9 mouse cellular contexts compared by ENCODE assay signal in the genomic region with DNA sequence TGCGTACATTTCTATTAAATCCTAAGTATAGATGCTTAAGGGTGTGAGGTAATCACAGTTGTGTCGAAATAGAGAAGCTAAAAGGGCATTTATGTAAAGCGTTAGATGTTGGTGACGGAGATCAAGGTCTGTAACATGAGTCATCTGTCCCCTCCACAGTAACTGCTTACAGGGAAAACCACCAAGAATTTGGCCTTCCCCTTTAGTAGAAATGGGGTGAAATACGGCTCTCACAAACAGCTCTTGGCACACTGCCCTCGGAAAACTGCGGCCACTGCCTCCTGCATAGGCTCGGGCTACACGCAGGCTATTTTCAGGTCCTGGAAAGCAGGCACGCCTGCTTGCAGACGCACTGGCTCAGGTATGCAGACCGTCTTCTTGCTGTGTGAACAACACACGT. TPM values are rescaled to one million over a fixed set of nuclear protein-coding genes. Genes with fewer than 3 reads are reported as not detected.
DNase-seq lines count a peak whose midpoint lies in the region; ATAC-seq and TF ChIP-seq lines count a peak whose summit lies in the region.
"Had no signal": no experiment of that assay in that cellular context is flagged by ENCODE, and none has a peak within 500 bp of the region (broad histone marks: within the 10 kb centered on the region; RNA-seq: fewer than 3 reads in every experiment).

No protein-coding gene starts in this region.

- intact Hi-C loops in heart, postnatal 36 days (cut with DNase I): no loop called here

- DNase-seq in 416B (ENCODE audit: low read depth) (peak; percentile 99), MN1 (ENCODE audit: low spot score) (peak; percentile 57)
- DNase-seq in embryonic facial prominence, embryonic 14.5 days (ENCODE audit: low spot score): peak; percentile 87
- peak; percentile 60 to 65 for DNase-seq in heart, postnatal 36 days
- DNase-seq in lung, embryonic 14.5 days: peak; percentile 91
- DNase-seq in urinary bladder, postnatal 36 days (ENCODE audit: low spot score in 2 of 2): peak; percentile 54
- DNase-seq in embryo, embryonic 9.5 days (ENCODE audit: extremely low spot score): no peak
- DNase-seq in yolk sac, embryonic 10.5 days (ENCODE audit: low spot score): no peak

- peak overlapping the region; percentile 22; the same call in 1 of the 2 replicates for H3K27ac ChIP-seq in embryonic facial prominence, embryonic 14.5 days (replicated peaks; ENCODE audit: low read depth, low read length)
- no peak overlapping the region for H3K27ac ChIP-seq in lung, embryonic 14.5 days (ENCODE audit: low read depth)
- H3K27ac ChIP-seq: embryonic facial prominence, embryonic 12.5 days had no signal

- peak; percentile 63 for ATAC-seq in embryonic facial prominence, embryonic 14.5 days (ENCODE audit: low read depth)
- peak; percentile 58; the same call in 1 of the 2 replicates for ATAC-seq in lung, embryonic 14.5 days (ENCODE audit: insufficient read depth)

- 0 out of 2 replicates have a peak overlapping the region, but pooled peaks have one; percentile 5 for H3K9ac ChIP-seq in embryonic facial prominence, embryonic 14.5 days (ENCODE audit: low read depth, low read length)
- H3K9ac ChIP-seq in lung, embryonic 14.5 days: no peak overlapping the region
- H3K9ac ChIP-seq: embryonic facial prominence, embryonic 12.5 days had no signal

- H3K9me3 ChIP-seq in embryonic facial prominence, embryonic 14.5 days (ENCODE audit: control insufficient read depth, low read length): no peaks in the 10 kb centered on the region
- no peaks in the 10 kb centered on the region for H3K9me3 ChIP-seq in lung, embryonic 14.5 days (ENCODE audit: low read depth, low read length)
- H3K9me3 ChIP-seq: embryonic facial prominence, embryonic 12.5 days had no signal

- 26% methylated on average over 13 of the region's 13 CpGs for WGBS in embryonic facial prominence, embryonic 14.5 days
- WGBS in lung, embryonic 14.5 days: 27% methylated on average over 13 of the region's 13 CpGs

- peaks cover 30% of the 10 kb centered on the region for H3K4me1 ChIP-seq in embryonic facial prominence, embryonic 14.5 days (ENCODE audit: control insufficient read depth, insufficient read depth, low read length)
- peaks cover 9% of the 10 kb centered on the region; the same call in 1 of the 2 replicates for H3K4me1 ChIP-seq in lung, embryonic 14.5 days (ENCODE audit: insufficient read depth)

- peak overlapping the region; percentile 40; the same call in 1 of the 2 replicates for H3K4me2 ChIP-seq in embryonic facial prominence, embryonic 14.5 days (ENCODE audit: low read depth, low read length)
- peak overlapping the region; percentile 36 for H3K4me2 ChIP-seq in lung, embryonic 14.5 days
- H3K4me2 ChIP-seq: embryonic facial prominence, embryonic 12.5 days had no signal

- no peak overlapping the region for H3K4me3 ChIP-seq in embryonic facial prominence, embryonic 14.5 days (ENCODE audit: low read depth, low read length)
- H3K4me3 ChIP-seq in lung, embryonic 14.5 days (ENCODE audit: low read depth, low read length): no peak overlapping the region
- H3K4me3 ChIP-seq: embryonic facial prominence, embryonic 12.5 days had no signal

- no peak for TF ChIP-seq CTCF in lung, embryonic 14.5 days (IDR thresholded peaks at IDR 0.05; ENCODE audit: low read depth)

- H3K27me3 ChIP-seq in embryonic facial prominence, embryonic 14.5 days (replicated peaks; ENCODE audit: control insufficient read depth, insufficient read depth, low read length): no peaks in the 10 kb centered on the region
- no peaks in the 10 kb centered on the region for H3K27me3 ChIP-seq in lung, embryonic 14.5 days (ENCODE audit: insufficient read depth, low read length)
- H3K27me3 ChIP-seq: embryonic facial prominence, embryonic 12.5 days had no signal

- H3K36me3 ChIP-seq in embryonic facial prominence, embryonic 14.5 days (ENCODE audit: control insufficient read depth, insufficient read depth, low read length): no peaks in the 10 kb centered on the region
- no peaks in the 10 kb centered on the region for H3K36me3 ChIP-seq in lung, embryonic 14.5 days (ENCODE audit: insufficient read depth)
- H3K36me3 ChIP-seq: embryonic facial prominence, embryonic 12.5 days had no signal

RNA-seq across cellular contexts. Expression of a gene that starts 34.1 kb away (rescaled TPM):
- polyA plus RNA-seq in embryonic facial prominence, embryonic 14.5 days (2014; fragmentation: Nextera tagmentation; extraction: Ambion mirVana): 7.6 and 12.8 TPM in 2 replicates
- total RNA-seq in heart, postnatal 36 days (2021): 100 to 1,000 TPM; 442 to 516 TPM
- 1.0 and 5.2 TPM in 2 replicates for polyA plus RNA-seq in lung, embryonic 14.5 days (2014; fragmentation: Nextera tagmentation; extraction: Ambion mirVana)

RNA-seq across cellular contexts. Expression of a gene that starts 36.8 kb away (rescaled TPM):
- 0.58 and 1.1 TPM in 2 replicates for polyA plus RNA-seq in embryonic facial prominence, embryonic 14.5 days (2014; fragmentation: Nextera tagmentation; extraction: Ambion mirVana)
- 10 to 100 TPM in 1 of 2 experiments, 1 to 10 TPM in 1; 9.1 to 10.1 TPM for total RNA-seq in heart, postnatal 36 days (2021)
- 0.14 TPM in 1 of 2 replicates, not detected in the other for polyA plus RNA-seq in lung, embryonic 14.5 days (2014; fragmentation: Nextera tagmentation; extraction: Ambion mirVana)

RNA-seq across cellular contexts. Expression of a gene that starts 49.3 kb away (rescaled TPM):
- not detected in 2 replicates for polyA plus RNA-seq in embryonic facial prominence, embryonic 14.5 days (2014; fragmentation: Nextera tagmentation; extraction: Ambion mirVana)
- not detected for total RNA-seq in heart, postnatal 36 days (2021)
- not detected in 2 replicates for polyA plus RNA-seq in lung, embryonic 14.5 days (2014; fragmentation: Nextera tagmentation; extraction: Ambion mirVana)
- polyA plus RNA-seq: embryonic facial prominence, embryonic 12.5 days had no signal

RNA-seq across cellular contexts. Expression of a gene that starts 49.4 kb away (rescaled TPM):
- polyA plus RNA-seq in embryonic facial prominence, embryonic 14.5 days (2014; fragmentation: Nextera tagmentation; extraction: Ambion mirVana): 133 and 168 TPM in 2 replicates
- total RNA-seq in heart, postnatal 36 days (2021): 100 to 1,000 TPM; 313 to 334 TPM
- 126 and 149 TPM in 2 replicates for polyA plus RNA-seq in lung, embryonic 14.5 days (2014; fragmentation: Nextera tagmentation; extraction: Ambion mirVana)

RNA-seq across cellular contexts. Expression of a gene that starts 54.2 kb away (rescaled TPM):
- 0.62 and 1.8 TPM in 2 replicates for polyA plus RNA-seq in embryonic facial prominence, embryonic 14.5 days (2014; fragmentation: Nextera tagmentation; extraction: Ambion mirVana)
- total RNA-seq in heart, postnatal 36 days (2021): not detected
- polyA plus RNA-seq in lung, embryonic 14.5 days (2014; fragmentation: Nextera tagmentation; extraction: Ambion mirVana): 0.12 and 0.14 TPM in 2 replicates

Comparison
In these comparisons a context has a peak if more than half of its experiments do, and no peak if none do; other contexts are left out.
1. DNase-seq: peak in 416B (single experiment), MN1 (single experiment), embryonic facial prominence, embryonic 14.5 days (single experiment), heart, postnatal 36 days (2 of 2), lung, embryonic 14.5 days (single experiment) and urinary bladder, postnatal 36 days (2 of 2); none in embryo, embryonic 9.5 days (single experiment) and yolk sac, embryonic 10.5 days (single experiment).